Mouse (Mus musculus): ENCODE data around the gene Rnf181. TPM values are rescaled to one million over a fixed set of nuclear protein-coding genes. Genes with fewer than 3 reads are reported as not detected.

The Rnf181 gene
- polyA plus RNA-seq, 1 experiment from 2014 or later = 103 TPM

GRCm38 (mm10) chr6:72379377-72380130, 12.8 kb upstream of the Rnf181 start:
- H3K4me1 ChIP-seq (ENCODE audit: control insufficient read depth, insufficient read depth, low read length) = no peaks in the 10 kb centered on the region
- no peaks in the 10 kb centered on the region for H3K36me3 ChIP-seq (ENCODE audit: control insufficient read depth, insufficient read depth, low read length)
- H3K4me3 ChIP-seq (ENCODE audit: low read length) = peak overlapping the region; percentile 45
- H3K27ac ChIP-seq (ENCODE audit: low read depth, low read length) = peak overlapping the region; percentile 21; the same call in 1 of the 2 replicates
- ATAC-seq (ENCODE audit: low FRiP score, low TSS enrichment) = no peak; the same call in 1 of the 2 replicates
- H3K9ac ChIP-seq (ENCODE audit: low read depth, low read length) = peak overlapping the region; percentile 53; the same call in 1 of the 2 replicates
- 41% methylated on average over 7 of the region's 7 CpGs for WGBS
- H3K27me3 ChIP-seq (ENCODE audit: control insufficient read depth, insufficient read depth, low read length) = peaks cover 11% of the 10 kb centered on the region; the same call in 1 of the 2 replicates
- peak overlapping the region; percentile 58 for H3K4me2 ChIP-seq (replicated peaks; ENCODE audit: low read depth, low read length)
- H3K9me3 ChIP-seq (ENCODE audit: control insufficient read depth, low read length) = no peaks in the 10 kb centered on the region

DNA sequence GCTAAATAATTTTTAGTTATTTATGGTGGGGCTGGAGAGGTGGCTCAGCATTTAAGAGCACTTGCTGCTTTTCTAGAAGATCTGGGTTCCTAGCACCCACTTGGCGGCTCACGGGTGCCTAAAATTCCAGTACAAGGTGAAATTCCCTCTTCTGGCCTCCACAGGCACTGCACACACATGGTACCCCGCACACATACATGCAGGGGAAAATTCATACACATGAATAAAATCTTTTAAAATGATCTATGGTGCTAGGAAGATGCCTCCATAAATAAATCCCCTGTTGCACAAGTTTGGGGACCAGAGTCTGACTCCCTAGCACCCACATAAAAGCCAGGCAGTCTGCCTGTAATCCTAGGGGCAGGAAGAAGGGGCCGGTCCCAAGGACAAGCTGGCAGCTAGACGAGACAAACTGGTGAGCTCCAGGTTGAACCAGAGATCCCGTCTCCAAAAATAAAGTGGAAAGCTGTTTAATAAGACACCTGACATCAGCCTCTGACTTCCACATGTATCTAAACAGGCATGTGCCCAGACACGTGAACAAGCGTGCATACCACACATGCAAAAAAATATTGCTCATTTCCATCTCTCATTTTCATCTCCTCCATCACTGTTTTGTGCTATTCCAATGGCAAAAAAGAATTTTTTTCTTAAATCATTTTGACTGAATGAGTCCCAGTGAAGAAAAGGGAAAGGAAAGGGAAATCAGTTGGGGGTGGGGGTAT, 11.9 kb upstream of the Rnf181 start:
- no peak for ATAC-seq (ENCODE audit: low FRiP score, low TSS enrichment)
- Histone ChIP-seq H3K4me3 (ENCODE audit: low read length) (no peak overlapping the region; the same call in 1 of the 2 replicates), H3K9ac (ENCODE audit: low read depth, low read length) (no peak overlapping the region), H3K9me3 (ENCODE audit: control insufficient read depth, low read length) (no peaks in the 10 kb centered on the region), H3K36me3 (ENCODE audit: control insufficient read depth, insufficient read depth, low read length) (no peaks in the 10 kb centered on the region), H3K4me2 (replicated peaks; ENCODE audit: low read depth, low read length) (no peak overlapping the region; the same call in 1 of the 2 replicates), H3K27ac (ENCODE audit: low read depth, low read length) (no peak overlapping the region), H3K27me3 (ENCODE audit: control insufficient read depth, insufficient read depth, low read length) (peaks cover 11% of the 10 kb centered on the region; the same call in 1 of the 2 replicates), H3K4me1 (ENCODE audit: control insufficient read depth, insufficient read depth, low read length) (no peaks in the 10 kb centered on the region)
- 88% methylated on average over 8 of the region's 8 CpGs for WGBS

GRCm38 (mm10) chr6:72374820-72375563, 8.2 kb upstream of the Rnf181 start:
- H3K9me3 ChIP-seq (ENCODE audit: control insufficient read depth, low read length) = no peaks in the 10 kb centered on the region
- H3K27ac ChIP-seq (ENCODE audit: low read depth, low read length) = no peak overlapping the region
- no peaks in the 10 kb centered on the region for H3K4me1 ChIP-seq (ENCODE audit: control insufficient read depth, insufficient read depth, low read length)
- ATAC-seq (ENCODE audit: low FRiP score, low TSS enrichment) = no peak
- WGBS = 77% methylated on average over 15 of the region's 15 CpGs
- no peak overlapping the region for H3K4me2 ChIP-seq (replicated peaks; ENCODE audit: low read depth, low read length)
- peaks cover 8% of the 10 kb centered on the region; the same call in 1 of the 2 replicates for H3K27me3 ChIP-seq (ENCODE audit: control insufficient read depth, insufficient read depth, low read length)
- no peak overlapping the region for H3K9ac ChIP-seq (ENCODE audit: low read depth, low read length)
- H3K4me3 ChIP-seq (ENCODE audit: low read length) = no peak overlapping the region
- no peaks in the 10 kb centered on the region for H3K36me3 ChIP-seq (ENCODE audit: control insufficient read depth, insufficient read depth, low read length)

- no peak for ATAC-seq (ENCODE audit: low FRiP score, low TSS enrichment)
- Histone ChIP-seq H3K27ac (ENCODE audit: low read depth, low read length) (no peak overlapping the region), H3K4me3 (ENCODE audit: low read length) (no peak overlapping the region), H3K4me1 (ENCODE audit: control insufficient read depth, insufficient read depth, low read length) (no peaks in the 10 kb centered on the region), H3K4me2 (replicated peaks; ENCODE audit: low read depth, low read length) (no peak overlapping the region), H3K36me3 (ENCODE audit: control insufficient read depth, insufficient read depth, low read length) (no peaks in the 10 kb centered on the region), H3K9me3 (ENCODE audit: control insufficient read depth, low read length) (no peaks in the 10 kb centered on the region), H3K27me3 (ENCODE audit: control insufficient read depth, insufficient read depth, low read length) (peaks cover under 1% of the 10 kb centered on the region; the same call in 1 of the 2 replicates), H3K9ac (ENCODE audit: low read depth, low read length) (no peak overlapping the region)
- WGBS = 72% methylated on average over 7 of the region's 7 CpGs
Measured at GRCm38 (mm10) chr6:72374206-72374605, 7.5 kb upstream of the Rnf181 start.

DNA sequence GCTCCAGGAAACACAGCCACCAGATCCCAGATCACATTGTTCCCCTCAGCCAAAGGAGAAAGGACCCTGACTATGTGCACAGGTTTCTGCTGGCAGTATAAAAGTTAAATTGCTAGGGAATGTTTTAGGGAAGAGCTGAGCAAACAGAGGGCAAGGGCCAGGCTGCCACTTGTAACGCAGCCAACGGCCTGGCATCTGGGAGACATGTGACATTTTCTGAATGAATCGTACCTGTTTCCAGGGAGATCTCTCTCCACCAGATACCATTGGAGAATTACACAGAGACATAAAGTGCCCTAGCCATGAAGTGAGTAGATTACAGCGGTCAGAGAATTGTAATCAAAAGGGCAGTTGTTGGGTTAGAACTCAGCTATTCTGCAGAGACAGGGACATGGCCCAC, 6.4 kb upstream of the Rnf181 start:
- Histone ChIP-seq H3K9ac (ENCODE audit: low read depth, low read length) (no peak overlapping the region), H3K4me3 (ENCODE audit: low read length) (no peak overlapping the region), H3K27me3 (ENCODE audit: control insufficient read depth, insufficient read depth, low read length) (no peaks in the 10 kb centered on the region), H3K4me1 (ENCODE audit: control insufficient read depth, insufficient read depth, low read length) (no peaks in the 10 kb centered on the region), H3K36me3 (ENCODE audit: control insufficient read depth, insufficient read depth, low read length) (no peaks in the 10 kb centered on the region), H3K4me2 (replicated peaks; ENCODE audit: low read depth, low read length) (no peak overlapping the region), H3K27ac (ENCODE audit: low read depth, low read length) (no peak overlapping the region), H3K9me3 (ENCODE audit: control insufficient read depth, low read length) (no peaks in the 10 kb centered on the region)
- 87% methylated on average over 4 of the region's 4 CpGs for WGBS
- no peak for ATAC-seq (ENCODE audit: low FRiP score, low TSS enrichment)

- 26% methylated on average over 1 of the region's 1 CpGs for WGBS
- H3K9me3 ChIP-seq (ENCODE audit: control insufficient read depth, low read length) = no peaks in the 10 kb centered on the region
- H3K36me3 ChIP-seq (ENCODE audit: control insufficient read depth, insufficient read depth, low read length) = no peaks in the 10 kb centered on the region
- no peak overlapping the region for H3K9ac ChIP-seq (ENCODE audit: low read depth, low read length)
- H3K27ac ChIP-seq (ENCODE audit: low read depth, low read length) = no peak overlapping the region
- H3K4me2 ChIP-seq (replicated peaks; ENCODE audit: low read depth, low read length) = no peak overlapping the region
- no peak overlapping the region for H3K4me3 ChIP-seq (ENCODE audit: low read length)
- no peaks in the 10 kb centered on the region for H3K4me1 ChIP-seq (ENCODE audit: control insufficient read depth, insufficient read depth, low read length)
- ATAC-seq (ENCODE audit: low FRiP score, low TSS enrichment) = no peak
- H3K27me3 ChIP-seq (ENCODE audit: control insufficient read depth, insufficient read depth, low read length) = no peaks in the 10 kb centered on the region
Measured at GRCm38 (mm10) chr6:72371571-72371970, 4.8 kb upstream of the Rnf181 start.

DNA sequence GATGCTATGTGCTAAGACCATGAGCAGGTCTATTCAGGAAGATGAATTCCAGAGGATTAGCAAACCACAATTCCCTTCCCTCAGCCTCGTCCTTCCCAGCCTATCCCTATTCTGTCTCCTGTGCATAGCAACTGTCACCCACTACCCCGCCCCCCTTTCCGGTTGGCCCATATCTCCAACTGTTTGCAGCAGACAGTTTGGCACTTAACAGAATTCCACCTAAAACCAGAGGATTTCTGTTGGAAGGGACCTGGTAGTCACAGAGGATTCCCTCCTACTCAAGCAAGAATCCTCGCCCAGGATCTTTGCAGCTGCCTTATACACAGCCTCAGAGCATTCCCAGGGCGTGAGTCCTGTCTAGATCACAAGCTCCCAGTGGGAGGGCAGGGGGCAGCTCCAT, 4.4 kb upstream of the Rnf181 start:
- 59% methylated on average over 5 of the region's 5 CpGs for WGBS
- no peak overlapping the region for H3K9ac ChIP-seq (ENCODE audit: low read depth, low read length)
- no peak overlapping the region for H3K27ac ChIP-seq (ENCODE audit: low read depth, low read length)
- no peak overlapping the region for H3K4me2 ChIP-seq (replicated peaks; ENCODE audit: low read depth, low read length)
- no peaks in the 10 kb centered on the region for H3K4me1 ChIP-seq (ENCODE audit: control insufficient read depth, insufficient read depth, low read length)
- ATAC-seq (ENCODE audit: low FRiP score, low TSS enrichment) = no peak
- no peaks in the 10 kb centered on the region for H3K9me3 ChIP-seq (ENCODE audit: control insufficient read depth, low read length)
- no peak overlapping the region for H3K4me3 ChIP-seq (ENCODE audit: low read length)
- H3K27me3 ChIP-seq (ENCODE audit: control insufficient read depth, insufficient read depth, low read length) = no peaks in the 10 kb centered on the region
- no peaks in the 10 kb centered on the region for H3K36me3 ChIP-seq (ENCODE audit: control insufficient read depth, insufficient read depth, low read length)

DNA sequence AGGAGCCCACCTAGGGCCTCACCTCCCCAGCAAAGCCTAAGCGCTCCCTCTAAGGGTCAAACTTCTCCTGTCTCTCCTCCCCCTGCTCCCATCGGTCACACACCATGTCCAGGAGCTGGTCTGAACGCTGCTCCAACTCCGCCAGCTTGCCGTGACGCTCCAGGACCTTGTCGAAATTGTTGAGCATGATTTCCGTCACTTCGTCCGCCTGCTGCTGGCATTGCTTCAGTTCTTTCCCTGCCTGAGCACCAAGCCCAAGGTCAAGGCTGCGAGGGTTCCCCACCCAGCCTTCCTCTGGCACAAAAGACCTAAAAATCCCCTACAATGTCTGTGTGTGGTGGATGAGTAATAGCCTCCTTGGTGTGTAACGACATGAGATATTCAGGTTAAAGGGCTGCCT, 3.3 kb upstream of the Rnf181 start:
- Histone ChIP-seq H3K4me3 (ENCODE audit: low read length) (no peak overlapping the region), H3K27ac (ENCODE audit: low read depth, low read length) (no peak overlapping the region), H3K27me3 (ENCODE audit: control insufficient read depth, insufficient read depth, low read length) (no peaks in the 10 kb centered on the region), H3K4me2 (replicated peaks; ENCODE audit: low read depth, low read length) (no peak overlapping the region), H3K4me1 (ENCODE audit: control insufficient read depth, insufficient read depth, low read length) (no peaks in the 10 kb centered on the region), H3K36me3 (ENCODE audit: control insufficient read depth, insufficient read depth, low read length) (no peaks in the 10 kb centered on the region), H3K9ac (ENCODE audit: low read depth, low read length) (no peak overlapping the region), H3K9me3 (ENCODE audit: control insufficient read depth, low read length) (no peaks in the 10 kb centered on the region)
- ATAC-seq (ENCODE audit: low FRiP score, low TSS enrichment) = no peak
- 74% methylated on average over 12 of the region's 12 CpGs for WGBS
